Mouse (Mus musculus) spleen, adult 2 months (tissue): ENCODE measurements around the gene Zxdc. TPM values are rescaled to one million over a fixed set of nuclear protein-coding genes. Genes with fewer than 3 reads are reported as not detected.

Experiments
- DNase-seq, 2 experiments: peaks; one replicate each; pipeline versions ENCODE4 v3.0.0 to v3.0.0-alpha.2; 2012 to 2021; ENCODE audit warnings: low spot score in 2 of 2, low read depth in 1 of 2
- H3K27ac ChIP-seq: fragments of 200-500 bp; 2 replicates; pipeline ENCODE4 v1.5.1; 2012; ENCODE audit warnings: low read length, inconsistent platforms; ENCODE audit not compliant: insufficient read depth
- H3K27me3 ChIP-seq: fragments of 200-500 bp; 2 replicates; pipeline ENCODE4 v1.6.1; 2012; ENCODE audit warnings: mild to moderate bottlenecking, moderate library complexity, low read length, inconsistent platforms; ENCODE audit not compliant: control insufficient read depth, insufficient read depth
- H3K36me3 ChIP-seq: fragments of 200-500 bp; 2 replicates; pipeline ENCODE4 v1.6.1; 2012; ENCODE audit warnings: mild to moderate bottlenecking, low read length, inconsistent platforms; ENCODE audit not compliant: control insufficient read depth, insufficient read depth
- H3K4me1 ChIP-seq: fragments of 200-500 bp; 2 replicates; pipeline ENCODE4 v1.6.1; 2011; ENCODE audit warnings: inconsistent platforms; ENCODE audit not compliant: control insufficient read depth, insufficient read depth, insufficient read length
- H3K4me3 ChIP-seq: fragments of 200-500 bp; 2 replicates; pipeline ENCODE4 v1.5.1; 2011; ENCODE audit warnings: mild to moderate bottlenecking, inconsistent platforms; ENCODE audit not compliant: insufficient read depth, insufficient read length; ENCODE audit errors: extremely low read depth
- CTCF ChIP-seq: fragments of 200-500 bp; IDR thresholded peaks from 2 replicates; pipeline ENCODE4 v1.5.1; 2011; ENCODE audit warnings: mild to moderate bottlenecking, inconsistent platforms; ENCODE audit not compliant: insufficient read depth, insufficient read length, insufficient replicate concordance; ENCODE audit errors: extremely low read depth
- POLR2A ChIP-seq: fragments of 200-500 bp; IDR thresholded peaks from 2 replicates; pipeline ENCODE4 v1.6.1; 2011; ENCODE audit warnings: low read depth, low read length, inconsistent platforms
- whole genome bisulfite sequencing: fragments of 180-500 bp; shearing (Covaris S2); methylation state at CpG from one replicate; pipeline ENCODE4 v1.1.7; 2018; 5-methylcytosine and 5-hydroxymethylcytosine counted together
- polyA plus RNA-seq: library from polyadenylated mRNA; depleted of rRNA; stranded (reverse); fragments of >200 nt; gene quantifications from 2 replicates; pipeline ENCODE4 v1.2.3, GENCODE M21; 2012

Zxdc gene
- polyA plus RNA-seq, 1 experiment: 15.6 TPM

DNA sequence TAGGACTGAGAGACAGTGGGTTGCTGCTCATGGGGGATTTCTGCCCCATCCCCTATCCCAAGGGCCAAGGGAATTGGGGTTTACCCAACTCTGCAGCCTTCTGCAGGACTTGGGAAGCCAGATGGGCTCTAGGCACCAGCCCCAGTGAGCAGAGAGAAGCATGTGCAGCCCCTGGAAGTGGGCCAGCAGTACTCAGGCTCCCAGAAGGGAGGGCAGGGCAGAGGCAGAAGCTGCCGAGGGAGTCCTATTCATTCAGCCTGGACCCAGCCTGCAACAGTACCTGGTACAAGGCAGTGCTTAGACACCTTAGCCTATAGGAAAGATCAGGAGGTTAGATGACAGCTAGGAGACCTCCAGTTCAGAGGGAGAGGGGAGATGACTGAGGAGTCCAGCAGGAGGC, 39.3 kb upstream of the Zxdc start:
- no peaks in the 10 kb centered on the region for H3K4me1 ChIP-seq
- no peak overlapping the region for H3K4me3 ChIP-seq
- H3K27me3 ChIP-seq: no peaks in the 10 kb centered on the region
- no peaks in the 10 kb centered on the region for H3K36me3 ChIP-seq
- TF ChIP-seq CTCF (no peak), POLR2A (no peak)
- H3K27ac ChIP-seq: no peak overlapping the region
- no peak for DNase-seq
- 10% methylated on average over 1 of the region's 1 CpGs for WGBS

- no peaks in the 10 kb centered on the region for H3K27me3 ChIP-seq
- WGBS: 82% methylated on average over 7 of the region's 7 CpGs
- DNase-seq: no peak
- H3K4me3 ChIP-seq: no peak within 1 kb of the TSS
- TF ChIP-seq CTCF (no peak), POLR2A (no peak)
- no peaks in the 10 kb centered on the region for H3K4me1 ChIP-seq
- H3K36me3 ChIP-seq: no peaks in the 10 kb centered on the region
- H3K27ac ChIP-seq: no peak within 1 kb of the TSS
Observed at GRCm38 (mm10) chr6:90332561-90333425, 36.5 kb upstream of the Zxdc start, which contains the start of gene Uroc1. Uroc1 (plus strand) TSS chr6:90333284.

- 54% methylated on average over 3 of the region's 3 CpGs for WGBS
- DNase-seq: no peak
- H3K4me3 ChIP-seq: no peak overlapping the region
Observed at GRCm38 (mm10) chr6:90334244-90334643, 35.0 kb upstream of the Zxdc start.

DNA sequence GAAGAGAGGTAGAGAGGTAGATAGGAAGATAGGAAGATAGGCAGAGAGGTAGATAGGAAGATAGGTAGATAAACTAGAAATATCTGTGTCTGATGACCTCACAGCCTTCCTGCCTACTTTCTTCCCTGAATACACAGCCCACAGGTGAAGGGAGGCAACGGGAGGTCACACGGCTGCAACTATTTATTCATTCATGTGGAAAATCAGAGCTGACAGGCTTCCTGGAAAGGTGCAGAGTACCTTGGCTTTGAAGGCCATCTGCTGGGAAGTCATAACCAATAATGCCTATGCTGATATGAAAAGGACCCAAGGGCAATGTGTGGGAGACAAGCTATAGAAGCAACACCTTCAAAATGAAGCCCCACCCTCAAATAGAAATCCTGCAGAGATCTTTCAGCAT, 26.9 kb upstream of the Zxdc start:
- no peaks in the 10 kb centered on the region for H3K36me3 ChIP-seq
- TF ChIP-seq CTCF (no peak), POLR2A (no peak)
- WGBS: 72% methylated on average over 2 of the region's 2 CpGs
- no peak overlapping the region for H3K27ac ChIP-seq
- H3K4me3 ChIP-seq: no peak overlapping the region
- H3K27me3 ChIP-seq: no peaks in the 10 kb centered on the region
- no peak for DNase-seq
- no peaks in the 10 kb centered on the region for H3K4me1 ChIP-seq

More at GRCm38 (mm10) chr6:90334244-90334643, 35.0 kb upstream of the Zxdc start:
- no peaks in the 10 kb centered on the region for H3K27me3 ChIP-seq
- no peak overlapping the region for H3K27ac ChIP-seq
- no peaks in the 10 kb centered on the region for H3K36me3 ChIP-seq
- no peaks in the 10 kb centered on the region for H3K4me1 ChIP-seq
- TF ChIP-seq POLR2A (no peak), CTCF (no peak)

GRCm38 (mm10) chr6:90347183-90347582, 22.1 kb upstream of the Zxdc start:
- DNase-seq: no peak
- Histone ChIP-seq H3K4me3 (no peak overlapping the region), H3K27ac (no peak overlapping the region), H3K27me3 (no peaks in the 10 kb centered on the region), H3K36me3 (no peaks in the 10 kb centered on the region), H3K4me1 (no peaks in the 10 kb centered on the region)
- TF ChIP-seq POLR2A (no peak), CTCF (no peak)
- WGBS: 45% methylated on average over 4 of the region's 4 CpGs

GRCm38 (mm10) chr6:90348500-90348899, 20.8 kb upstream of the Zxdc start:
- Histone ChIP-seq H3K4me3 (no peak overlapping the region), H3K36me3 (no peaks in the 10 kb centered on the region), H3K27me3 (no peaks in the 10 kb centered on the region), H3K4me1 (no peaks in the 10 kb centered on the region), H3K27ac (no peak overlapping the region)
- TF ChIP-seq CTCF (no peak), POLR2A (no peak)
- 79% methylated on average over 4 of the region's 4 CpGs for WGBS
- DNase-seq: no peak

DNA sequence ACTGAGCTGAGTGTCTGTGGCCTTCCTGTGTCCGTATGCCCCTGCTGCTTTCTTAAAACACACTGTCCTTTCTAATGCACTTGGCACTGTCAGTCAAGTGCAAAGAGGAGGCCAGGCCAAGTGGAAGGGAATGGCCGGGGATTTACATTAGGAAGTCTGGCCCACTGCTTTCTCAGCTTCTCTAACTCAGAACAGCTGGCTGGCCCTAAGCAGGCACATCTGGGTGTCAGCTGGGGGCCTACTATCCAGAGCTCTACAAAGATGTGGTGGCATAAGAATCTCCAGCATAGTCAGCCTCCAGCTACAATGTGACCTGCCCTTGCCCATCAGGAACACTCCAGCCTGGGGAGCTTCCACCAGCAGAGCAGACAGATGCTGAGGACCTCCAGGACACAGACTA, 19.3 kb upstream of the Zxdc start:
- Histone ChIP-seq H3K36me3 (no peaks in the 10 kb centered on the region), H3K27me3 (no peaks in the 10 kb centered on the region), H3K27ac (no peak overlapping the region), H3K4me1 (no peaks in the 10 kb centered on the region), H3K4me3 (no peak overlapping the region)
- DNase-seq: no peak
- TF ChIP-seq POLR2A (no peak), CTCF (no peak)
- 80% methylated on average over 2 of the region's 2 CpGs for WGBS
